15 mouse cellular contexts compared by ENCODE assay signal in the genomic region with DNA sequence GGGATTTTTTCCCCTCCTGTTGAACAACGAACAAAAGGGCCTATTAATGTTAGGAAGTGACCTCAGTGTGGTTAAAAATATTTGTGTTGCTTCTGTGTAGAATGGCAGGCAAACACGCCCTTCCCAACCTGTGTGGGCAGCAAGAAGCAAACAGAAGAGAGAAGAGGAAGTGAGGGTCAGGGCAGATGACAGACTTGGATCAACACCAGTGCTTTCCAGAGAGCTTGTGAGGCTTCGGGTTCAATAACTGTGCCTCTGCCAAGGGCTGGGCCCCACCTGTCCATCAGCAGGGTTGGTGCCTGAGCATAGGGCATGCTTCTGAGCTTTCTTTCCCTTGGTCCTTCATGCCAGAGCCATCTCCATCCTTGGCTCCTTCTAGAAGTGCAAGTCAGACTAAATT.
DNase-seq lines count a peak whose midpoint lies in the region; ATAC-seq and TF ChIP-seq lines count a peak whose summit lies in the region.
"Had no signal": no experiment of that assay in that cellular context is flagged by ENCODE, and none has a peak within 500 bp of the region (broad histone marks: within the 10 kb centered on the region; RNA-seq: fewer than 3 reads in every experiment).

No protein-coding gene starts in this region.

- no peak overlapping the region for H3K4me2 ChIP-seq in lung, embryonic 14.5 days
- H3K4me2 ChIP-seq: hindbrain, embryonic 12.5 days; limb, embryonic 13.5 days; neural tube, embryonic 12.5 days had no signal

- H3K9ac ChIP-seq in lung, embryonic 14.5 days = no peak overlapping the region
- H3K9ac ChIP-seq: hindbrain, embryonic 12.5 days; limb, embryonic 13.5 days; neural tube, embryonic 12.5 days had no signal

- no peaks in the 10 kb centered on the region for H3K9me3 ChIP-seq in lung, embryonic 14.5 days (ENCODE audit: low read depth, low read length)
- H3K9me3 ChIP-seq: forebrain, embryonic 10.5 days; hindbrain, embryonic 12.5 days; limb, embryonic 13.5 days; neural tube, embryonic 12.5 days had no signal

- peak; percentile 34 for DNase-seq in lung, embryonic 14.5 days
- no peak for DNase-seq in lung, postnatal 14 days
- peak; percentile 49 for DNase-seq in CD4-positive, CD25-positive, alpha-beta regulatory T cell, adult 2 months (ENCODE audit: low read depth, low spot score)
- DNase-seq in embryo, embryonic 9.5 days (ENCODE audit: extremely low spot score) = no peak
- no peak for DNase-seq in adrenal gland, postnatal 36 days
- DNase-seq: cerebellum, adult 18-20 months; gastrocnemius, adult 2 months; kidney, adult 9 months; thymus, postnatal 25 days had no signal

- no peak for TF ChIP-seq CTCF in lung, embryonic 14.5 days (IDR thresholded peaks at IDR 0.05; ENCODE audit: low read depth)

- H3K4me3 ChIP-seq in lung, embryonic 14.5 days (ENCODE audit: low read depth, low read length) = no peak overlapping the region
- no peak overlapping the region for H3K4me3 ChIP-seq in brown adipose tissue, adult 24 weeks (ENCODE audit: insufficient read depth, low read depth, low read length)
- H3K4me3 ChIP-seq: forebrain, embryonic 10.5 days; gastrocnemius, adult 2 months; hindbrain, embryonic 12.5 days; limb, embryonic 13.5 days; neural tube, embryonic 12.5 days had no signal

- H3K36me3 ChIP-seq in lung, embryonic 14.5 days (ENCODE audit: insufficient read depth) = no peaks in the 10 kb centered on the region
- H3K36me3 ChIP-seq: forebrain, embryonic 10.5 days; hindbrain, embryonic 12.5 days; limb, embryonic 13.5 days; neural tube, embryonic 12.5 days had no signal

- WGBS in lung, embryonic 14.5 days = 24% methylated on average over 3 of the region's 3 CpGs

- H3K27ac ChIP-seq in lung, embryonic 14.5 days (ENCODE audit: low read depth) = no peak overlapping the region
- peak overlapping the region; percentile 47 for H3K27ac ChIP-seq in brown adipose tissue, adult 24 weeks (replicated peaks; ENCODE audit: low read depth, low read length)
- H3K27ac ChIP-seq: forebrain, embryonic 10.5 days; gastrocnemius, adult 2 months; hindbrain, embryonic 12.5 days; limb, embryonic 13.5 days; neural tube, embryonic 12.5 days had no signal

- H3K27me3 ChIP-seq in lung, embryonic 14.5 days (ENCODE audit: insufficient read depth, low read length) = no peaks in the 10 kb centered on the region
- H3K27me3 ChIP-seq: hindbrain, embryonic 12.5 days; limb, embryonic 13.5 days; neural tube, embryonic 12.5 days had no signal

- no peaks in the 10 kb centered on the region for H3K4me1 ChIP-seq in lung, embryonic 14.5 days (ENCODE audit: insufficient read depth)
- H3K4me1 ChIP-seq in brown adipose tissue, adult 24 weeks (ENCODE audit: control insufficient read depth, insufficient read depth, insufficient read length, low read length) = peaks cover 4% of the 10 kb centered on the region; the same call in 1 of the 2 replicates
- H3K4me1 ChIP-seq: hindbrain, embryonic 12.5 days; limb, embryonic 13.5 days; neural tube, embryonic 12.5 days had no signal

- ATAC-seq in lung, embryonic 14.5 days (ENCODE audit: insufficient read depth) = no peak
- ATAC-seq in monocyte, adult 5-6 weeks (replicated peaks; ENCODE audit: insufficient number of reproducible peaks, low FRiP score, low TSS enrichment, poor library complexity, severe bottlenecking) = peak; percentile 49; the same call in 1 of the 2 replicates

Comparison
In these comparisons a context has a peak if more than half of its experiments do, and no peak if none do; other contexts are left out.
1. DNase-seq: peak in lung, embryonic 14.5 days (single experiment) and CD4-positive, CD25-positive, alpha-beta regulatory T cell, adult 2 months (single experiment); none in lung, postnatal 14 days (single experiment), embryo, embryonic 9.5 days (single experiment) and adrenal gland, postnatal 36 days (0 of 2).